Mouse (Mus musculus): ENCODE results near the gene Ctdsp1. TPM values are rescaled to one million over a fixed set of nuclear protein-coding genes. Genes with fewer than 3 reads are reported as not detected.

Gene Ctdsp1
- polyA plus RNA-seq, 1 experiment from 2014 or later: 12.5 TPM

DNA sequence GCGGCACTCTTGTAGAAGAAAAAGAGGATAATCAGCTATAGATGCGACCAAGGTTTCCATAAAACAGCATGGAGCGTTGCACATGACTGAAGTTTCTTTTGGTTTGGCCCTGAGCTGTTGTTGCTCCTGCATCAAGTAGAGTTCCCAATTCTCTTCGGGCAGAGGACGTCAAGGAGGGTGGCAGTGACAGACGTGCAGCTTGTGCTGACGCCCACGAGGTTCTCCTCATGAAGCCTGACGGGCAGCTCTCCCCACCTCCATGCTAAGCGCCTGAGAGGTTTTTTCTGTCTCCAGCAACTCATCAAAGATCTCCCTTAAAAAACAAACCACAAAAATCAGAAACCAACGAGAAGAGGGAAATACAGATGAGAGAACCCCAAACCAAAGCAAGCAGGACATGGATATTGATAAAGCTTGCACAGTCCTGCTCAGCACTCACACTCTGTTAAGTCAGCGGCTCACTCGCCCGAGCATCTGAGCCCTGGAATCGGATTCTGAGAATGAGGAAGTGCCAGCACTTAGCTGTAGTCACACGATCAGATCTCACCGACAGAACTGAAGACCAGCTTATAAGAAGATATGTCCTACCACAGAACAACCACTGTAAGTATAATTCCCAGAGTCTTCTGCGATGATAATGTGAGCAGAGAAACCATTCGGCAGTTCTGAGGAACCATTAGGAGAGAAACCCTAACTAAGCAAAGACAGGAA, 48.0 kb downstream of the Ctdsp1 start:
- peaks cover 20% of the 10 kb centered on the region for H3K36me3 ChIP-seq (ENCODE audit: control insufficient read depth, insufficient read depth, low read length)
- H3K27me3 ChIP-seq (ENCODE audit: control insufficient read depth, insufficient read depth, low read depth, low read length): no peaks in the 10 kb centered on the region
- no peak overlapping the region for H3K27ac ChIP-seq (ENCODE audit: low read length)
- no peaks in the 10 kb centered on the region for H3K4me1 ChIP-seq (ENCODE audit: control insufficient read depth, insufficient read depth, low read length)
- no peaks in the 10 kb centered on the region for H3K9me3 ChIP-seq (replicated peaks; ENCODE audit: control insufficient read depth, low read length, poor library complexity, severe bottlenecking)
- H3K4me3 ChIP-seq (ENCODE audit: low read depth, low read length): no peak overlapping the region
- no peak overlapping the region for H3K4me2 ChIP-seq (ENCODE audit: low read length)
- H3K9ac ChIP-seq (ENCODE audit: low read depth, low read length): no peak overlapping the region
- 92% methylated on average over 19 of the region's 19 CpGs for WGBS
- no peak for ATAC-seq

DNA sequence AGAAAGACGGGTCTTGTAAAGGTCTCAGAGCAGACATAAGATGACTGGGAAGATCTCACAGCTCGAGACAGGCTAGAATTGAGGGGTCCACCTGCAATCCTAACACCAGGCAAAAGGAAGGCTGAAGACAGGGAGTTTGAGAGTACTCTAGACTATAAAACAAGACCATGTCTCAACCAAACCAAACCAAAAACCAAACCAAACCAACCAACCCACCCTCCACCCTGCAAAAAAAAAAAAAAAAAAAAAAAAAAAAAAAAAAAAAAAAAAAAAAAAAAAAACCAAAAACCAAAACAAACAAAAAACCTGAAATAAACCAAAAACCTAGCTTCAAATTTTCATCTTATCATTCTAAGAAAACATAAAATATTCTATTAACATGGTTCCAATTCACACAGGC, 53.2 kb downstream of the Ctdsp1 start:
- Histone ChIP-seq H3K4me3 (ENCODE audit: low read depth, low read length) (no peak overlapping the region), H3K9me3 (replicated peaks; ENCODE audit: control insufficient read depth, low read length, poor library complexity, severe bottlenecking) (no peaks in the 10 kb centered on the region), H3K27ac (ENCODE audit: low read length) (no peak overlapping the region), H3K9ac (ENCODE audit: low read depth, low read length) (no peak overlapping the region), H3K36me3 (ENCODE audit: control insufficient read depth, insufficient read depth, low read length) (peaks cover 17% of the 10 kb centered on the region), H3K4me2 (ENCODE audit: low read length) (no peak overlapping the region), H3K4me1 (ENCODE audit: control insufficient read depth, insufficient read depth, low read length) (no peaks in the 10 kb centered on the region), H3K27me3 (ENCODE audit: control insufficient read depth, insufficient read depth, low read depth, low read length) (no peaks in the 10 kb centered on the region)
- no peak for ATAC-seq
- WGBS: 88% methylated on average over 2 of the region's 2 CpGs

MicroRNAs encoded within 50 kb of the gene (microRNA counts, 519-probe panel; counts per million panel counts)
- microRNA mmu-miR-26b: 2,524 counts per million, percentile 76 among the panel's probes with 10 or more counts

Small RNA genes lying within 50 kb of the gene (microRNA-seq; reads per million reads assigned to microRNA genes)
- gene Mir26b: 17,838 reads per million, percentile 98 among the genes with 10 or more reads in this experiment

Other genes starting within 250 kb of the Ctdsp1 start
- 0.08 and 0.09 TPM in 2 replicates for gene Cxcr2, start 237.5 kb upstream of the Ctdsp1 start, polyA plus RNA-seq (2015; fragmentation: Nextera tagmentation; extraction: Ambion mirVana)
- not detected in 2 replicates for gene Cxcr1, start 196.9 kb upstream of the Ctdsp1 start, polyA plus RNA-seq (2015; fragmentation: Nextera tagmentation; extraction: Ambion mirVana)
- 434 and 444 TPM in 2 replicates for gene Arpc2, start 155.4 kb upstream of the Ctdsp1 start, polyA plus RNA-seq (2015; fragmentation: Nextera tagmentation; extraction: Ambion mirVana)
- 0.20 and 0.34 TPM in 2 replicates for gene Gpbar1, start 113.0 kb upstream of the Ctdsp1 start, polyA plus RNA-seq (2015; fragmentation: Nextera tagmentation; extraction: Ambion mirVana)
- gene Aamp, start 106.8 kb upstream of the Ctdsp1 start, polyA plus RNA-seq (2015; fragmentation: Nextera tagmentation; extraction: Ambion mirVana): 205 and 212 TPM in 2 replicates
- 117 and 125 TPM in 2 replicates for gene Pnkd, start 106.6 kb upstream of the Ctdsp1 start, polyA plus RNA-seq (2015; fragmentation: Nextera tagmentation; extraction: Ambion mirVana)
- 6.2 and 8.4 TPM in 2 replicates for gene Tmbim1, start 85.9 kb upstream of the Ctdsp1 start, polyA plus RNA-seq (2015; fragmentation: Nextera tagmentation; extraction: Ambion mirVana)
- 2.0 and 2.5 TPM in 2 replicates for gene Catip, start 29.4 kb upstream of the Ctdsp1 start, polyA plus RNA-seq (2015; fragmentation: Nextera tagmentation; extraction: Ambion mirVana)
- gene Slc11a1, start 16.3 kb upstream of the Ctdsp1 start, polyA plus RNA-seq (2015; fragmentation: Nextera tagmentation; extraction: Ambion mirVana): 1.2 and 2.4 TPM in 2 replicates
- 0.24 and 0.35 TPM in 2 replicates for gene Vil1, start 17.9 kb downstream of the Ctdsp1 start, polyA plus RNA-seq (2015; fragmentation: Nextera tagmentation; extraction: Ambion mirVana)
- 47.7 and 48.9 TPM in 2 replicates for gene Cnot9, start 114.5 kb downstream of the Ctdsp1 start, polyA plus RNA-seq (2015; fragmentation: Nextera tagmentation; extraction: Ambion mirVana)
- gene Plcd4, start 151.4 kb downstream of the Ctdsp1 start, polyA plus RNA-seq (2015; fragmentation: Nextera tagmentation; extraction: Ambion mirVana): 7.4 and 7.5 TPM in 2 replicates
- gene Usp37, start 152.8 kb downstream of the Ctdsp1 start, polyA plus RNA-seq (2015; fragmentation: Nextera tagmentation; extraction: Ambion mirVana): 27.3 and 28.1 TPM in 2 replicates
- gene Zfp142, start 196.7 kb downstream of the Ctdsp1 start, polyA plus RNA-seq (2015; fragmentation: Nextera tagmentation; extraction: Ambion mirVana): 7.6 and 8.8 TPM in 2 replicates
- 23.1 and 23.2 TPM in 2 replicates for gene Bcs1l, start 196.8 kb downstream of the Ctdsp1 start, polyA plus RNA-seq (2015; fragmentation: Nextera tagmentation; extraction: Ambion mirVana)
- 45.1 and 48.5 TPM in 2 replicates for gene Rnf25, start 209.9 kb downstream of the Ctdsp1 start, polyA plus RNA-seq (2015; fragmentation: Nextera tagmentation; extraction: Ambion mirVana)
- 19.1 and 25.3 TPM in 2 replicates for gene Stk36, start 209.9 kb downstream of the Ctdsp1 start, polyA plus RNA-seq (2015; fragmentation: Nextera tagmentation; extraction: Ambion mirVana)

Data from midbrain, embryonic 16.5 days (tissue).